Mouse (Mus musculus) CD4-positive, CD25-positive, alpha-beta regulatory T cell, adult 2 months (primary cell): ENCODE data around the gene Acsbg2.

ENCODE experiments used
- DNase-seq: peaks from one replicate; pipeline ENCODE4 v3.0.0-alpha.2; 2012; ENCODE audit warnings: low read depth, low spot score

Acsbg2 gene

DNA sequence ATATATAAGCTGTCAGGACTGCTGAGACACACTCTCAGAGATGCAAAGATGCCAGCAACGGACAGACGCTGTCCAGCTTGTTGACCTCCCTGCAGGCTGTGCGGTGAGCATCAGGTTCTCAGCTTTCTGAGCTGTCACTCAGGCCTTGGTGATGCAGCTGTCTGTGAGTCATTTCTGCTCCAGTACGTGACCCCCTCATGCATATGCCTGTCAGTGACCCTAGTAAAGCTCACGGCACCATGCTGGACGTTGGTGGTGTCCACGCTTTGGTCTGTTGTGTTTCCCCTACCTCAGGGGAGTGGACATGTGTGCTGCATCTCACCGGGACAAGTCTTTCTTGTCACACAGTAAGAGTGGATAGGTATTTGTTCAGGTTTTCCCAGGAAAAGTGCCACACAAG lies 2.5 kb downstream of the Acsbg2 start:
- no peak for DNase-seq

DNA sequence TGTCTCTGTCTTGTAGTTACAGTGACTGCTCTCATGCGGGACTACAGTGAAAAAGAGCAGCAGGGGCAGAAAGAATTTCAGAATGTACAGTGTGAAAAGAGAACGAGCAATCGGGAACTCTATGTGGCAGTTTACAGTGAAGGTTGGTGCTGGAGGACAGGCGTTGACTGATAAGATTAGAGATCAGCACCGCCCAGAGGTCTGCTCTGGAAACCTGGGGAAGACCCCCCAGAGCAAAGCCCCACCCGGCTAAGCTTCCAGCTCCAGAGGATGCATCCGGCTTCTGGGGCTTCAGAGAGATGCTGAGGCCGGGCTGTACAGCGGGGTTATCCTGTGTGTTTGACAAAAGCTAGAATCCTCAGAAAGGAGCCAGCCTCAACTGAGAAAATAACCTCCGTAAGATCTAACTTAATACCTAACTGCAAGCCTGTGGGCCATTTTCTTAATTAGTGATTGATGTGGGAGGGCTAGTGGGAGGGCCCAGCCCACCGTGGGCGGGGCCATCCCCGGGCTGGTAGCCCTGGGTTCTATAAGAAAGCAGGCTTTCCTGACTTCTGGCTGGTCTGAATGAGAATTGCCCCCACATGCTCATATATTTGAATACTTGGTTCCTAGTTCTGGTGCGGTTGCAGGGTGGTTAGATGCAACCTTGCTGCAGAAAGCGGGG lies 3.8 kb downstream of the Acsbg2 start:
- DNase-seq: no peak

DNA sequence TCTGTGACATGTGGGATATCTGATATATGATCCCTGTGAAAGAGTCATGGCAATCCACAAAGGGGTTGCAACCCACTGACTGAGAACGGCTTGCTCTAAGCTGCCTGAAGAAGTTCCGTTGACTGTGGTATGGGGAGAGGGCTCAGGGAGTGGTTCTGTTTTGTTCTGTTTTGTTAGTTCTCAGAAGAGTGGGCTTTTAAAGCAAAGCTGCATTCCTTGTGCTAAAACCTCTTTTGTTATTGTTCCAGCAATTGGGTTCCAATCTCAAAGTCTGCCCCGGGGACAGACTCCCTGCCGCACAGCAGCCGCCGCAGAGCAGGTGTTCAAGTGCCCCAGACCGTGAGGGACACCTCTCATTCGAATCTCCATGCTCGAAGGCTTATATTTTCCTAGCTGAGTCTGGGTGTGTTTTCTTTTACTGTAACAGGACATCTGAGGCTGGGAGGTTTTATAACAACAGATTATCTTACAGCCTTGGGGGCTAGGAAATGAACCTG lies 4.7 kb downstream of the Acsbg2 start:
- no peak for DNase-seq

DNA sequence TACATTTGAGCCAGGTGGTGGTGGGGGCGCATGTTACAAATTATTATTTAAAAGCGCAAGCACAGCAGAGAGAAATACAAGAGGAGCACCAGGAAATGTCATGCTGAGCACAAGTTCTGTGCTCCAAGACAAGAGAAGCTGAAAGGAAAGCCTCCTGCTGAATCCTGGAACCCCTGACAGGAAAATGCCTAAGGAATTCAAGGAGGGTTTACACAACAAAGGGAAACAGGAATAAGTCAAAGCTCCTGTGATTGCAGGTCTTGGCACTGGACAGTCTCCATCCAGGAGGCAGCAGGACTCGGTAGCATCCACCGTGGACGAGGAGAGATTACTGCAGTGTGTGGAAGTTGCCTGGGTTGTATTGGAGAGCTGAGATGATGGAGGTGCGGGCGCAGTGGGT lies 8.2 kb downstream of the Acsbg2 start:
- DNase-seq: no peak

DNA sequence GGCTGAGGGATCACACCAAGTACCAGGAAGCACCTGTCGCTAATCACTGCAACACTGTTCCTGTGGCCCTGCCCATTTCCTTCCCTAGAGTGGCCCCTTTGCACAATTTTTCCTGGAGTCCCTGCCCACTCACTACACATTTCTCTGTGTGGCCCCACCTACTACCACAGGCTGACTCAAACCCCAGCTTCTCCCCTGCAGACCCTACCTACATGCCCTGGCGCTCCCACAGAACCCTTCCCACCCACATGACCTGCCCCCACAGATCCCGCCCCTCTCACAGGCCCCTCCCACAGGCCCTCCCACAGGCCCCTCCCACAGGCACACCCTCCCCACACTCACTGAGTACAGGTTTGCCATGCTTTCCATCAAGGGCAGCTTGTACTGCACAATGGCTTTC lies 13.1 kb downstream of the Acsbg2 start:
- peak; percentile 36 for DNase-seq

DNA sequence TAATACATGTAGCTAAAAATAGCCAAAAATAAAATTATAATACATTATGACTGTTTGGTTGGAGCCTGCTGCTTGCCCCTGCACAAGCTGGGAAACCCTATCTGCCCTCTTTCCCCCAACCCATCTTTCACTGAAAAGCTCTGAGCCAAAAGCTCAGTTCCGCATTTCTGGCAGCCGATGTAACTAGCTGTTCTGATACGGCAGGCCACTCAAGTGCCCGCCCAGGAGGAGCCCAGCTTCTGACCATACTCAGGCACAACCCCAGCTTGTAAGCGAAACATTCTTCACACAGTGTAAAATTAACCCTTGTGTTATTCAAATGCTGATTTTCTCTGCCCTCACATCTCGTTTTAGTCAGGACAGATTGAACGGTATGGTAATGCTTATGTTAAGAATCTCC lies 15.3 kb downstream of the Acsbg2 start:
- DNase-seq: no peak

DNA sequence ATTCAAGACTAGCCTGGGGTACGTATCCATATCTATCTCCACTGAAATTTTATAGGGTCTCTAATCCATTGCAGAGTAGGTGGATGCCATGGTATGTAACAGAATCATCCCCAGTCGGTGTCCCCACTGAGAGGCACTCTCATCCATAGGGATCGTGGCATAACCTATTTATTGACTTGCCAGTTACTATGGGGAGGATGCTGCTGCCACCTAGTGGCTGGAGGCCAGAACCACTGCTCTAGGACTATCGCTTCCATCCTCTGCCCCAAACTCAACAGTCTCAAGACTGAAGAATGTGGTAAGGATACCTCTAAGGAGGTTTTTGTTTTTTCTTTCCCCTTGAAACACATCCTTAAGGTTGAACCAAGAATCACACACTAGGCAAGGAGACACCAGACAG lies 16.0 kb downstream of the Acsbg2 start:
- peak; percentile 87 for DNase-seq

DNA sequence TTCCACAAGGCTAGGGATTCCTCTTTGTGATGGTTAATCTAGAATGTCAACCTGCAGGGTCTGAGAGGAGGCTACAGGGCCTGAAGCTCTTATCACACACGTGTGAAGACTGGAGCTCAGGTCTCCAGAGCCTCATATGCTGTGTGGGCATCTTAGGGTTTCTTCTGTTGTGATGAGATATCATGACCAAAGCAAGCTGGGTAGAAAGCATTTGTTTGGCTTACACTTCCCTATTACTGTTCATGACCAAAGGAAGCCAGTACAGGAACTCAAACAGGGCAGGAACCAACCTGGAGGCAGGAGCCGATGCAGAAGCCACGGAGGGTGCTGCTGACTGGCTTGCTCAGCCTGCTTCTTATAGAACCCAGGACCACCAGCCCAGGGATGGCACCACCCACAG lies 18.8 kb downstream of the Acsbg2 start:
- no peak for DNase-seq

DNA sequence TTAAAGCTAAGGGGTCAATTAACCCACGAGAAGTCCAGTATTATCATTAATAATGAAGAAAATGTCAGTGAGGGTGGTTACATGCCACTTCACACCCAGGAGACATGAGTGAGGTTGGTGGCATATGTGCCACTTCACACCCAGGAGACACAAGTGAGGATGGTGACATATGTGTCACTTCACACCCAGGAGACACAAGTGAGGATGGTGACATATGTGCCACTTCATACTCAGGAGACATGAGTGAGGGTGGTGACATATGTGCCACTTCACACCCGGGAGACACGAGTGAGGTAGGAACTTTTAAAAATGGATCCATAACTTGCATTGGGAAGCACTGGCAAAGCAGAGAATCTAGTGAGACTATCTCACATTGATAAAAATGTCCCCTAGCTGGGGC lies 23.1 kb downstream of the Acsbg2 start:
- no peak for DNase-seq

DNA sequence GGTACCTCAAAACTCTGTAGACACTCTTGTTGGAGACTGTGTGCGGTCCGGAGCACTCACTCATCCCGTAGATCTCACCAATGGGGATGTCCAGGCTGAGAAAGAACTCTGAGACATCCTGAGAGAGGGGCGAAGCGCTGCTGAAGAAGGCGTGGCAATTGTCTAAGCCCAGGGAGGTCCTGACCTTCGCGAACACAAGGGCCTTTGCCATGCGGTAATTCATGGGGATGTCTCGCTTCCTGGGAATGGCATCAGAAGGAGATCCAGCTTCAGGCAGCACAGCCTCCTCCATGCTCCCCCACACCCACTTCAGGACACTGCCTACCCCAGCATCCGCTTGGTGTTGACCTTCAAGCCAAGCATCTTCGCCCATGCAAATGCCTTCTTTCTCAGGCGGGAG lies 24.5 kb downstream of the Acsbg2 start:
- no peak for DNase-seq

DNA sequence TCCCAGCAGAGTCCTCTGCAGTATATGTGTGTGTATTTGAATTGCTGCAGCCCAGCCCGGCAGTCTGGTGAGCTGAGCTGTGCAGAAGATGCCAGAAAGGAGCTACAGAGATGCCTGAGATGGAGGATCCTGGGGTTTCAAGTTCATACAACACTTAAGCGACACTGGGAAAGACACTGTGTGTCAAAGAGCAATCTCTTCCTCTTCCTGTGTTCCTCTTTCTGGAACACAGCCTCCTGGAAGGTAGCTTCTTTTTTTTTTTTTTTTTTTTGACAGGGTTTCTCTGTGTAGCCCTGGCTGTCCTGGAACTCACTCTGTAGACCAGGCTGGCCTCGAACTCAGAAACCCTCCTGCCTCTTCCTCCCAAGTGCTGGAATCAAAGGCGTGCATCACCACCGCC lies 25.5 kb downstream of the Acsbg2 start:
- DNase-seq: no peak

DNA sequence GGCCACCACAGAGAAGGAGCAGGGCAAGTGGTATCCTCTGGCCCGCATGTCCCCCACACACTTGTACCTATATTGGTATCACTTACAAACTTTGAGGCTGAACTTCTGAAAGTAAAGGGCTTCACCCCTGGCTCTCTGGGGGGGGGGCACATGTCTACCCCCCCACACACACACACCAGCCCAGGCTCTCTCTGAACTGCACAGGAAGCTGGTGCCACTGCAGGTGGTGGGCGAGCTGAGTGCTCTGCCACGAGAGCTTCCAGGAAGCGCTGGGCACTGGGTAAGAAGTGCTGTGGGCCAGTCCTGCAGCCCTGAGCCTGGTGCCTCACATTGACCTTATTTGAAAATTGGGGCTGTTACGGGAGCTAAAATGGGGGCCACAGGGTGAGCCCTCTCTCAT lies 30.6 kb downstream of the Acsbg2 start:
- peak; percentile 47 for DNase-seq

DNA sequence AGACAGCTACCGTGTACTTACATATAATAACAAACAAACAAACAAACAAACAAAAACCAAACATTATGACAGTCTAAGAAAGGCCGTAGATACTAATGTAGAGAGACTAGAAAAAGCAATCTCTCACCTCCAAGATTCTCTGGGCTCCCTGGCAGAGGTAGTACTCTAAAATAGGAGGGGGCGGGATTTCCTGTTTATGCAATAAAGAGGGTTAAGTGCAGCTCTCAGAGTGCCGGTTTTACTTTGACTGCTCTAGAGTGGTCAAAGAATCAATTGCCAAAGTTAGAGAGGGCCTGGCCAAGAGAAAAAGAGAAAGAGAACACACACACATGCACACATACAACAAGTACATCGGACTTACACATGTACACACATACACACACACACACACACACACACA lies 32.1 kb downstream of the Acsbg2 start:
- peak; percentile 29 for DNase-seq

DNA sequence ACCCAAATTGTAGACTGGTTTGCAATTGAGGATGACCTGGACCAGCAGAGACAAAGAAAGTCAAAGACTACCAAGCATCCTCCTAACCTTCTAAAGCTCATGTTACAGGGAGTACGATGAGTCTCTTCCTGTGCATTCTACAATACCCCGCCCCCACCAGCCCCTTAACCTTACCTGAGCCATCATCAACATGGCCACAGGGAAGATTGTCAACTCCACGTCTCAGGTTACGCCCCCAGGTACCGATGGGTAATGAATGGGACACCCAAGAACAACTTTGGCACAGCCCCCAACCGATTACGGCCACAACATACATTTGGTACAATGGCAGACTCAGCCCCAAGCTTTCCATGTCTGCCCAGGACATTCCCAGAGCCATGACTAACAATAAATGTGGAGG lies 33.7 kb downstream of the Acsbg2 start:
- no peak for DNase-seq

DNA sequence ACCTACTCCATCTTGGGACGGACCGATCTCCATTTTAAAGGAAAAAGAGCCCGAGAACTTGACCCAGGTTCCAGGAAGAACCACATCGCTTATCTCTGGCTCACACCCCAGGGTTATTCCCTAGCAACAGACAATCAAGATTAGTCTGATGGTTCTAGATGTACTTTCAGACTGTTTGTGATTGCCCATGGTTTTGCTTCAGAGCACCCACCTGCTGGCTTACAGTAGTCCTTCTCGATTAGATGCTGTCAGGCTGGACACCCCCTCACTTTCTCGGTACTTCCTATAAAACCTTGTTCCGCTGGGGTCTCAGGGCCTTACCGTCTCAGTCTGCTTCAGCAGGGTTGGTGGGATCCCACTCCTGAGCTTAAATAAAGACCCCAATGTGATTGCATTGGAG lies 37.9 kb downstream of the Acsbg2 start:
- DNase-seq: no peak

DNA sequence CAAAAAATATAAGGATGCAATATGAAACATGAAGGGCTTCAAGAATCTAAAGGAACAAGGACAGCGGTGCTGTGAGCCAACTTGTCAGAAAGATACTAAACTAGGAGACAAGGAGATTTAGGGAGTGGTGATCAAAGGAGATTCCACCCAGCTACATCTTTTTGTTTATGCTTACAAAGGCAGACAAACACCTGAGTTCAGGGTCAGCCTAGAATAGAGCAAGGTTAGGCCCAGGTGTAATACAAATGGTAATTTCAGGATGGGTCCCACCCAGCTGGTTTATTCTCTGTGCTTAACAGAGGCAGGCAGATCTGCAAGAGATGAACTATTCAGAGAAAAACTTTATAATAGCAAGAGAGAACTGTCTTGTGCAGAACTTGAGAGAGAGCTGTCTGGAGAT lies 40.9 kb downstream of the Acsbg2 start:
- no peak for DNase-seq

DNA sequence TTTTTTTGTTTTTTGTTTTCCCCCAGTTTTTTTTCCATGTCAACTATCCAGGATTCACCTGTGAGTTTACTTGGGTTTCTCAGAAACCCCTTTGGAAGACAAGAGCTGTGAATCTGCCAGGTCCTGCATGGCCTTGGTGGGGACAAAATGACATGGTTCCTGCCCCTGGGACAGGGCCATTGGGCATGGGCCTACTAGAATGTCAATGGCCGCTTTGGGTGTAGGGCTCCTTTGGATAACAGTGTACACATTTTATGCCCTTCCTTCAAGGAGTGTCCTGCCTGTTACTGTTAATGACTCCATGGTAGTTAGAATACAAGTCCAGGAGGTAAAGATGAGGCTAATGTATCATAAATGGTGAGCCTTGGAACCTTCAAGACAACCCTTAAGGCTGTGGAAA lies 41.3 kb downstream of the Acsbg2 start:
- no peak for DNase-seq

DNA sequence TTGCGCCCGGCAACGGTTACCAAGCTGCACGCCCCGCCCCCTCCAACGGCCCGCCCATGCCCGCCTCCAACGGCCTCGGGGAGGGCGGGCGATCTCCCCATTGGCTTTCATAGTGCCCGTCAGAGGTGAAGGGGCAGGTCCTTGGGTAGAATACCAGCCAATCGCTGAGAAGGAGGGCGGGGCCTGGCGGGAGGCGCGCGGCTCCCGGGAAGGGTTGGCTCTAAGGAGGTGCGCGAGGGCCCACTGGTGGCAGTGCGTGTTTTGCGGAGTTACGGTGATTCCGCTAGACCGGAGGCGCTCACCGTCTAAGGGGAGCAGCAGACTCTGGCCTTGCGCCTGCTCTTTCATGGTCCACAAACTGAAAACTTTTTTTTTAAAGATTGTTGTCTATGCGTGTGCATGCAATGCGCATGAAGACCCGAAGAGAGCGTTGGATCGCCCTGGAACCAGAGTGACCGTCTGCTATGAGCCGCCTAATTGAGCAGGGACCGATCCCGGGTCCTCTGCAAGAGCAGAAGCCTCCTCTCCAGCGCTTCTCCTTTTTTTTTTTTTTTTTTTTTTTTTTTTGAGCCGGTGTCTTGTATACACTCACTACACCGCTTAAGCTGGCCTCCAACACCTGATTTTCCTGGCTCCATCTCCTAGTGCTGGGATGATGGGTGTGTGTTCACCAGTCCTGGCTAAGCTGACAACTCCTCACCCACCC lies 43.0 kb downstream of the Acsbg2 start:
- peak; percentile 99 for DNase-seq

DNA sequence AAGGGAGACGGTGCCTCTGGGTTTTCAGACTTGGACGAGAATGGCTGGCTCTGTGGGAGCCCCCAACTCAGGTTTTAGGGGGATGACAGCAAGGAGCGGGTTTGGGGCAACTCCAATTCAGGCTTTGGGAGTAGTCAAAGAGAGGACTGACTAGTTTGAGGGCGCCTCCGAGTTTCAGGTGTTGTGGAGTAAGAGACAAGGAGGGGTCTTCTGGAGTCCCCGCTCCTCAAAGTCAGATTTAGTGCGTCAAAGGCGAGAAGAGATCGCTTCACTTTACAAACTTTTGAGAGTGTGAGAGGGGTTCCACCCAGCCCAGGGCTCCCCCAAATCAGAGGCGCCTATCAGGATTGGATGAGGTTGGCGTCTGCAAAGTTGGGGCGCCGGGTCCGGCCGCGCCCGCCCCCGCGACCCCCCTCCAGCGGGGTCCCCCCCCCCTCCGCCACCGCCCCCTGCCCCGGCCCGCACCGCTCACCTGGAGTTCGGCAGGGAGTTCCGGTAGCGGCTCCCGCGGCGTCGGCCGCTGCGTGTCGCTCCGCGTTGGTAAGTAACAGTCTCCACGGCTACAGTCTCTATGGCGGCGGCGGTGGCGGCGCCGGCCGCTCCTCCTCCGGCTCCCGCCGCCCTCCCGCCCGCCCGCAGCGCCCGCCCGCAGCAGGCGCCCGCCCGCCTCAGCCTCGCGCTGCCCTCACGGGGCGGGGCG lies 43.7 kb downstream of the Acsbg2 start, which contains the start of gene Rfx2:
TSS of gene Rfx2 (minus strand) at position 603 of the 700 bp plus-strand sequence.
- DNase-seq: no peak

DNA sequence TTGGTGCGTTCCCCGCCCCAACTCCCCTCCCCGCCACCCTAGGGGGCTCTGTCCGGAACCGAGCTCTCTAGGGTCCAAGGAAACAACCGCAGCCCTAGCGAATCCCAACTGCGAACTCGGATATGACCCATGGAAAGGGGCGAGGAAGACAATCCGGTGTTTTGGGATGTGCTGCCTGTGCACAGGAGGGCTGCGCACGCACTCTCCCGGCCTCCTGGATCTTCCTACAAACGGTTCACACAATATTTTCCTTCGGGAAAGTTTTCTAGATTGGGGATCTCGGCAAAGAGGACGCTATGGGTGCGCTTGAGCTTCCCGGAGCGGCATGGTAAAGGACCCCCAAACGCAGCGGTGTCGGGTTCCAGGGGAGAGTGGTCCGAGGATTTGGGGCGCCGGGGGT lies 44.5 kb downstream of the Acsbg2 start:
- no peak for DNase-seq

DNA sequence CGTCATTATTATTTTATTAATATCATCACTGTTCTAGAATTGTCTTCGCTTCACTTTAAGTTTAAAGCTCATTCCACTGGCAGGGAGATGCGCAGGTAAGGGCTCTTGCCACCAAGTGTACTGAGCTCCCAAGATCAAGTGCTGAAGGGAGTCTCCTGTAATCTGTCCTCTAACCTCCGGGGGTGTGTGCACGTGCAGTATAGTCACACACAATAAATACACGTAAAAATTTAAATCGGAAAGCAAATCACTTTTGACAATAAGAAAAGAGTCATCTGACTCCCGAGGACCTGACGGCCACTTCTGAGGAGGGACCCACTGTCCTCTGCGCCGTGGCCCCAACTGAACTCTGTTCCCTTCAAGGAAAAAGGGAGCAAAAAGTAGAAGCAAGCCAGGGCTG lies 45.1 kb downstream of the Acsbg2 start:
- no peak for DNase-seq

DNA sequence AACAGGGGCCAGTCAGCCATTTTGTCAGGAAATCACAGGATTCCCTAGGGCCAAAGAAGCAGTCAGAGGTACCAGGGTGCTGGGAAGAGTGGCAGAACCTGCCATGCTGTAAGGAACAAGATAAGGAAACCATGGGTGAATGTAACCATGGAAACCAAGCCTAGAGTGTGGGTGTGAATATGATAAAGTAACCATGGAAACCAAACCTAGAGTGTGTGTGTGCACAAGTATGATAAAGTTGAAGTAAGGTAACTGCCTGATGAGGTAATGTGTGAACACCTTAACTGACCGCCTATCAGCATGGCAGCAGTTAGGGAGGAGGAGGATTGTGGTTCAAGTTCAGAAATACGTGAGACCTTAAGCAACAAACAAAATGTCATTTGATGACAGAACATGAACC lies 47.5 kb downstream of the Acsbg2 start:
- peak; percentile 59 for DNase-seq

DNA sequence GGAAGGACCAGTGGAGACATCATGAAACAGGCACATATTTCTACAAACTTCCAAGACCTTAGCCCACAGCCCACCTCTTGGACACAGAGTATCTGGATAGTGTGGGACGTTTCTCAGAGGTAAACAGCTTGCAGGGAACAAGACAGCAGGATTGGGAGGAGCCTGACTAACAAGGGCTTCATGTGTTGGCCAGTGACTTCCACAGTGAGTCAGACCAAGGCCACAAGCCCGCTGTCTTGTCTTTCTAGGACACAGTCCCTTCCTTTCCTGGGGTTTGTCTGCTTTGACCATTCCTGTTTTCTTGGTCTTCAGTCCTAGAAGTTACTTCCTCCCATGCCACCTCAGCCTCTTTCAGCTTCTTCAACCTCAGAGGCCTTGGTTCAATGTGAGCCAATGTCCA lies 50.9 kb downstream of the Acsbg2 start:
- no peak for DNase-seq
